Comparison of ENCODE assay signal across 14 mouse cellular contexts in the genomic region with DNA sequence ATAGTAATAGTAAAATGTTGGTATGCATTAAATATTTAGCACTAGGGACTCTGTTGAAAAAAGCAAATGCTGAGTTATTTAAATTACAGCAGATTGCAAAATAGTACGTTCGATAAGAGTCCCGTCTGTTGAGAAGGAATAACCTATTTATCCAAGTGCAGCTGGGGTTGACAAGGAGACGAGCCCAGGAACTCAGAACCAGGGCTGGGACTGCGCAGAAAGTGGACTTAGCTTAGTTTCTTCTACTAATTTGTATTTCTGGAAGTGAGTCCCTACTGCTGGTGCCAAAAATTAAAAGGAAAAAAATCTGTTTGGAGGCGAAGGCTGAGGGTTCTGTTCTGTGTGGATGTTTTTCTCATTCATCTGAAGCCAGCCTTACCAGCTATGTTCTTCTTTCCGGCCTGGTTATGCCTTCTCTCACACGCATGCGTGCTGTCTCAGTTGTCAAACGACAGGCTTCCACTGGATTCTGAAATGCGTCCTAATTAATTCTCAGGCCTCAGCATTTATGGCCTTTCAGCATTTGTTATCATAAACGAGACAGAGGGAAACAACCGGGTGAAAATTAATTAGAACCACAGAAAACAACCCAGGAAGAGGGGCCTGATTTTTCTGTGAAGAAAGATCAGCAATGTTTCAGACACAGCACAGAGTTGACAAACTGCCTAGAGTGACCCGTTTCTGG. TPM values are rescaled to one million over a fixed set of nuclear protein-coding genes. Genes with fewer than 3 reads are reported as not detected.
DNase-seq lines count a peak whose midpoint lies in the region; ATAC-seq and TF ChIP-seq lines count a peak whose summit lies in the region.
"Had no signal": no experiment of that assay in that cellular context is flagged by ENCODE, and none has a peak within 500 bp of the region (broad histone marks: within the 10 kb centered on the region; RNA-seq: fewer than 3 reads in every experiment).

No protein-coding gene starts in this region.

- H3K27me3 ChIP-seq in kidney, postnatal 0 days (ENCODE audit: insufficient read depth, low read length) = no peaks in the 10 kb centered on the region
- H3K27me3 ChIP-seq in kidney, embryonic 16.5 days (ENCODE audit: insufficient read depth, low read length) = no peaks in the 10 kb centered on the region
- no peaks in the 10 kb centered on the region for H3K27me3 ChIP-seq in midbrain, embryonic 14.5 days (ENCODE audit: control insufficient read depth, insufficient read depth, low read length)
- H3K27me3 ChIP-seq in midbrain, embryonic 16.5 days (ENCODE audit: control insufficient read depth, insufficient read depth, low read depth, low read length) = no peaks in the 10 kb centered on the region
- H3K27me3 ChIP-seq: liver, embryonic 12.5 days had no signal

- no peak overlapping the region for H3K9ac ChIP-seq in kidney, postnatal 0 days (ENCODE audit: low read depth, low read length)
- H3K9ac ChIP-seq in kidney, embryonic 16.5 days (replicated peaks; ENCODE audit: low read length) = no peak overlapping the region
- H3K9ac ChIP-seq in midbrain, embryonic 14.5 days (replicated peaks; ENCODE audit: low read length) = no peak overlapping the region
- H3K9ac ChIP-seq in midbrain, embryonic 16.5 days (ENCODE audit: low read depth, low read length) = no peak overlapping the region
- H3K9ac ChIP-seq: liver, embryonic 12.5 days had no signal

- no peak overlapping the region for H3K4me2 ChIP-seq in kidney, postnatal 0 days (ENCODE audit: low read length)
- H3K4me2 ChIP-seq in kidney, embryonic 16.5 days (replicated peaks; ENCODE audit: low read depth, low read length) = no peak overlapping the region
- H3K4me2 ChIP-seq in midbrain, embryonic 14.5 days (ENCODE audit: low read length) = no peak overlapping the region
- H3K4me2 ChIP-seq in midbrain, embryonic 16.5 days (ENCODE audit: low read length) = no peak overlapping the region
- H3K4me2 ChIP-seq: liver, embryonic 12.5 days had no signal

- H3K4me3 ChIP-seq in kidney, postnatal 0 days (replicated peaks; ENCODE audit: low read depth, low read length) = no peak overlapping the region
- no peak overlapping the region for H3K4me3 ChIP-seq in kidney, embryonic 16.5 days (ENCODE audit: low read length)
- no peak overlapping the region for H3K4me3 ChIP-seq in midbrain, embryonic 14.5 days (replicated peaks; ENCODE audit: low read depth, low read length)
- H3K4me3 ChIP-seq in midbrain, embryonic 16.5 days (ENCODE audit: low read depth, low read length) = no peak overlapping the region
- H3K4me3 ChIP-seq: liver, embryonic 12.5 days had no signal

- no peak for ATAC-seq in kidney, postnatal 0 days (replicated peaks; ENCODE audit: low FRiP score, low read depth)
- no peak for ATAC-seq in kidney, embryonic 16.5 days (ENCODE audit: low FRiP score, low TSS enrichment)
- ATAC-seq in midbrain, embryonic 14.5 days (ENCODE audit: low FRiP score, low TSS enrichment) = no peak
- no peak for ATAC-seq in midbrain, embryonic 16.5 days
- ATAC-seq: intestine, embryonic 16.5 days; liver, embryonic 12.5 days had no signal

- no peak overlapping the region for H3K27ac ChIP-seq in kidney, postnatal 0 days
- H3K27ac ChIP-seq in kidney, embryonic 16.5 days (ENCODE audit: low read length) = no peak overlapping the region
- H3K27ac ChIP-seq in midbrain, embryonic 14.5 days (replicated peaks; ENCODE audit: low read depth, low read length) = peak overlapping the region; percentile 13; the same call in 1 of the 2 replicates
- no peak overlapping the region for H3K27ac ChIP-seq in midbrain, embryonic 16.5 days (ENCODE audit: low read length)
- H3K27ac ChIP-seq: liver, embryonic 12.5 days had no signal

- no peak for TF ChIP-seq CTCF in kidney, postnatal 0 days (IDR thresholded peaks at IDR 0.05; ENCODE audit: low read depth)

- H3K4me1 ChIP-seq in kidney, postnatal 0 days (replicated peaks; ENCODE audit: insufficient read depth, low read length) = no peaks in the 10 kb centered on the region
- no peaks in the 10 kb centered on the region for H3K4me1 ChIP-seq in kidney, embryonic 16.5 days (ENCODE audit: insufficient read depth, low read length)
- H3K4me1 ChIP-seq in midbrain, embryonic 14.5 days (ENCODE audit: control insufficient read depth, insufficient read depth, low read length) = no peaks in the 10 kb centered on the region
- H3K4me1 ChIP-seq in midbrain, embryonic 16.5 days (ENCODE audit: control insufficient read depth, insufficient read depth, low read length) = no peaks in the 10 kb centered on the region
- H3K4me1 ChIP-seq: liver, embryonic 12.5 days had no signal

- DNase-seq in cerebellum, adult 9-10 months = peak; percentile 5
- no peak for DNase-seq in cerebellum, postnatal 14 days
- DNase-seq in kidney, postnatal 0 days (ENCODE audit: low spot score) = peak; percentile 40
- peak; percentile 20 for DNase-seq in midbrain, embryonic 14.5 days
- DNase-seq in retina, embryonic 14.5 days (ENCODE audit: low spot score) = peak; percentile 11
- no peak for DNase-seq in spleen, postnatal 4 days (ENCODE audit: low spot score in 2 of 2)
- DNase-seq: adrenal gland, postnatal 10 days; heart, adult 18-20 months; heart, postnatal 14 days had no signal

- H3K9me3 ChIP-seq in kidney, postnatal 0 days (replicated peaks; ENCODE audit: low read length) = no peaks in the 10 kb centered on the region
- 0 out of 2 replicates have a peak, but pooled peaks cover 6% of the 10 kb centered on the region for H3K9me3 ChIP-seq in kidney, embryonic 16.5 days (ENCODE audit: low read length)
- no peaks in the 10 kb centered on the region for H3K9me3 ChIP-seq in midbrain, embryonic 14.5 days (ENCODE audit: control insufficient read depth, low read length)
- H3K9me3 ChIP-seq in midbrain, embryonic 16.5 days (replicated peaks; ENCODE audit: control insufficient read depth, low read length, poor library complexity, severe bottlenecking) = no peaks in the 10 kb centered on the region; the same call in 1 of the 2 replicates
- H3K9me3 ChIP-seq: liver, embryonic 12.5 days had no signal

- 60% methylated on average over 14 of the region's 14 CpGs for WGBS in kidney, postnatal 0 days
- WGBS in kidney, embryonic 16.5 days = 55% methylated on average over 14 of the region's 14 CpGs
- 73% methylated on average over 14 of the region's 14 CpGs for WGBS in midbrain, embryonic 14.5 days
- WGBS in midbrain, embryonic 16.5 days = 71% methylated on average over 14 of the region's 14 CpGs

- no peaks in the 10 kb centered on the region for H3K36me3 ChIP-seq in kidney, postnatal 0 days (ENCODE audit: insufficient read depth, low read length)
- H3K36me3 ChIP-seq in kidney, embryonic 16.5 days (ENCODE audit: insufficient read depth, low read length) = no peaks in the 10 kb centered on the region
- H3K36me3 ChIP-seq in midbrain, embryonic 14.5 days (ENCODE audit: control insufficient read depth, insufficient read depth, low read length) = no peaks in the 10 kb centered on the region
- H3K36me3 ChIP-seq in midbrain, embryonic 16.5 days (ENCODE audit: control insufficient read depth, insufficient read depth, low read length) = no peaks in the 10 kb centered on the region
- H3K36me3 ChIP-seq: liver, embryonic 12.5 days had no signal

RNA-seq across cellular contexts. Expression of gene Gadl1, which starts 6.5 kb away (rescaled TPM):
- polyA plus RNA-seq in kidney, postnatal 0 days (2015; fragmentation: Nextera tagmentation; extraction: Ambion mirVana) = 0.51 and 0.61 TPM in 2 replicates
- polyA plus RNA-seq in kidney, embryonic 16.5 days (2015; fragmentation: Nextera tagmentation; extraction: Ambion mirVana) = 0.49 and 0.96 TPM in 2 replicates
- polyA plus RNA-seq in midbrain, embryonic 14.5 days (2014; fragmentation: Nextera tagmentation; extraction: Ambion mirVana) = 0.13 and 0.32 TPM in 2 replicates
- polyA plus RNA-seq in midbrain, embryonic 16.5 days (2015; fragmentation: Nextera tagmentation; extraction: Ambion mirVana) = 0.13 and 0.29 TPM in 2 replicates
- polyA plus RNA-seq: spleen, adult 2 months had no signal

Comparison
In these comparisons a context has a peak if more than half of its experiments do, and no peak if none do; other contexts are left out.
1. DNase-seq: peak in cerebellum, adult 9-10 months (single experiment), kidney, postnatal 0 days (single experiment), midbrain, embryonic 14.5 days (single experiment) and retina, embryonic 14.5 days (single experiment); none in cerebellum, postnatal 14 days (0 of 2) and spleen, postnatal 4 days (0 of 2).